Mouse (Mus musculus) G1E (cell line): ENCODE results near the gene Mgat1.

ENCODE experiments used
- CTCF ChIP-seq: IDR thresholded peaks from 2 replicates; pipeline ENCODE4 v1.5.1; 2012; ENCODE audit warnings: low read depth, low read length, inconsistent platforms, mixed read lengths
- GATA1 ChIP-seq: IDR thresholded peaks from 2 replicates; pipeline ENCODE4 v1.6.1; 2012; ENCODE audit warnings: borderline replicate concordance, low read length, inconsistent platforms, mixed read lengths
- GATA2 ChIP-seq: IDR thresholded peaks from 2 replicates; pipeline ENCODE4 v1.6.1; 2012; ENCODE audit warnings: low read depth, low read length, inconsistent platforms, borderline replicate concordance
- POLR2AphosphoS5 ChIP-seq: IDR thresholded peaks from 2 replicates; pipeline ENCODE4 v1.6.1; 2012; ENCODE audit warnings: low read depth, low read length, inconsistent platforms; ENCODE audit not compliant: insufficient replicate concordance
- TAL1 ChIP-seq: conservative IDR thresholded peaks from 2 replicates; pipeline ENCODE4 v1.6.1; 2012; ENCODE audit warnings: low read depth, low read length, inconsistent platforms, mixed read lengths

DNA sequence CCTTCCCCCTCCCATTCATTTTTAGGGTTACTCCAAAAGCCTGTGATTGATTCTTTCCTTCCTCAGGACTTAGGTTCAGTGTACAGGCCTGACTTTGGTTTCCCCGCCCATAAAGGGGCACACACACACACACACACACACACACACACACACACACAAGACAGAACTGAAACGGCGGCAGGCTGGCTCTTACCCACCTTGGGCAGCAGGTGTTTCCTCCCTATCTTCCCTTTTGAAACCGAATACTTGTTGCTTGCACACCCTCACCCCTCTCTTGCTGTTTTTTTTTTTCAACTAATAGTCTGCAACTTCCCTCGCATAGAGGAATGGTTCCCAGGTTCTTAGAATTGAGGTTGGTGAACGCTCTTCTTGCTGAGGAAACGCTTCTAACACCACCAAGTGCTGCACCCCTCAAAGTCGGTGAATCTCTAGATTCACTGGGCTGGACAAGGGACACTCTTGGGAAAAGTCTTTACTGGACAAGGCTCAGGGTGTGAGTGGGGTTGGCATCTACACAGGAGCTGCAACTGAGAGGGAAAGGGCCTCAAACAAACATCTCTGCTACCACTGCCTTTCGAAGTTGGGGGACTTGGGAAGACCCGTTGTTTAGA is 5.9 kb downstream of the Mgat1 start:
- no peak for TF ChIP-seq CTCF
- no peak for TF ChIP-seq GATA2
- TF ChIP-seq GATA1: no peak
- TF ChIP-seq TAL1: no peak
- no peak for TF ChIP-seq POLR2AphosphoS5
